Mouse (Mus musculus): ENCODE results near the gene Srsf10.

GRCm38 (mm10) chr4:135839293-135840011 is 16.1 kb upstream of the Srsf10 start:
- TF ChIP-seq CHD2 (IDR thresholded peaks at IDR 0.05; ENCODE audit: low read depth, low read length) (no peak), HCFC1 (IDR thresholded peaks at IDR 0.05; ENCODE audit: borderline replicate concordance, insufficient read depth, low read length) (no peak), ZC3H11A (IDR thresholded peaks at IDR 0.05; ENCODE audit: borderline replicate concordance, low read depth, low read length) (no peak)

Measured in ES-E14 (cell line).